Mouse (Mus musculus) spleen, postnatal 4 days (tissue): ENCODE results near the gene Uhrf2.

ENCODE experiments used
- DNase-seq, 2 experiments: peaks; one replicate each; pipeline ENCODE4 v3.0.0; 2022; ENCODE audit warnings: low spot score in 2 of 2

Gene Uhrf2

GRCm38 (mm10) chr19:30050584-30050983 lies 20.3 kb downstream of the Uhrf2 start:
- DNase-seq: no peak

- DNase-seq: no peak
Observed at GRCm38 (mm10) chr19:30051479-30051878, 21.2 kb downstream of the Uhrf2 start.

- no peak for DNase-seq
Observed at GRCm38 (mm10) chr19:30054218-30054617, 23.9 kb downstream of the Uhrf2 start.

GRCm38 (mm10) chr19:30065797-30066196 lies 35.5 kb downstream of the Uhrf2 start:
- no peak for DNase-seq

- no peak for DNase-seq
Observed at GRCm38 (mm10) chr19:30090163-30090562, 59.9 kb downstream of the Uhrf2 start.

- DNase-seq: no peak
Observed at GRCm38 (mm10) chr19:30091644-30092295, 61.5 kb downstream of the Uhrf2 start.

GRCm38 (mm10) chr19:30096186-30096585 lies 65.9 kb downstream of the Uhrf2 start:
- no peak for DNase-seq

- no peak for DNase-seq
Observed at GRCm38 (mm10) chr19:30097039-30097438, 66.7 kb downstream of the Uhrf2 start.

- DNase-seq: no peak
Observed at GRCm38 (mm10) chr19:30100571-30100970, 70.3 kb downstream of the Uhrf2 start.

GRCm38 (mm10) chr19:30102620-30103019 lies 72.3 kb downstream of the Uhrf2 start:
- no peak for DNase-seq

GRCm38 (mm10) chr19:30105045-30105842 lies 74.9 kb downstream of the Uhrf2 start:
- DNase-seq: no peak

- DNase-seq: no peak
Observed at GRCm38 (mm10) chr19:30107221-30107845, 77.0 kb downstream of the Uhrf2 start.

GRCm38 (mm10) chr19:30108616-30109015 lies 78.3 kb downstream of the Uhrf2 start:
- DNase-seq: no peak

GRCm38 (mm10) chr19:30109122-30109521 lies 78.8 kb downstream of the Uhrf2 start:
- no peak for DNase-seq

- DNase-seq: no peak
Observed at GRCm38 (mm10) chr19:30111421-30111820, 81.1 kb downstream of the Uhrf2 start.

GRCm38 (mm10) chr19:30112961-30113688 lies 82.8 kb downstream of the Uhrf2 start:
- DNase-seq: no peak

- no peak for DNase-seq
Observed at GRCm38 (mm10) chr19:30114919-30115441, 84.7 kb downstream of the Uhrf2 start.

GRCm38 (mm10) chr19:30115606-30116005 lies 85.3 kb downstream of the Uhrf2 start:
- no peak for DNase-seq

GRCm38 (mm10) chr19:30117241-30117640 lies 86.9 kb downstream of the Uhrf2 start:
- DNase-seq: no peak

- DNase-seq: no peak
Observed at GRCm38 (mm10) chr19:30117775-30118174, 87.5 kb downstream of the Uhrf2 start.

- DNase-seq: no peak
Observed at GRCm38 (mm10) chr19:30118344-30119312, 88.3 kb downstream of the Uhrf2 start.
